Mouse (Mus musculus) hindbrain, embryonic 14.5 days (tissue): ENCODE data around the gene Tulp1. TPM values are rescaled to one million over a fixed set of nuclear protein-coding genes. Genes with fewer than 3 reads are reported as not detected.

Experiments
- polyA plus RNA-seq: library from polyadenylated mRNA; unstranded; fragments of >200 nt; fragmentation: Nextera tagmentation; extraction: Ambion mirVana; gene quantifications from 2 replicates; pipeline ENCODE4 v1.2.1, GENCODE M21; 2014

Gene Tulp1
- polyA plus RNA-seq, 1 experiment from 2014 or later = 1.7 TPM

Other genes with a start within 250 kb of the Tulp1 start
- gene Scube3, start 223.1 kb downstream of the Tulp1 start, polyA plus RNA-seq = 4.7 and 6.6 TPM in 2 replicates
- gene Zfp523, start 188.1 kb downstream of the Tulp1 start, polyA plus RNA-seq = 40.9 and 41.3 TPM in 2 replicates
- 4.3 and 6.5 TPM in 2 replicates for gene Def6, start 157.4 kb downstream of the Tulp1 start, polyA plus RNA-seq
- 1.6 and 1.8 TPM in 2 replicates for gene Ppard, start 132.5 kb downstream of the Tulp1 start, polyA plus RNA-seq
- gene Fance, start 51.7 kb downstream of the Tulp1 start, polyA plus RNA-seq = 22.0 and 22.6 TPM in 2 replicates
- 370 and 441 TPM in 2 replicates for gene Rpl10a, start 36.8 kb downstream of the Tulp1 start, polyA plus RNA-seq
- gene Tead3, start 14.4 kb downstream of the Tulp1 start, polyA plus RNA-seq = 1.3 and 1.4 TPM in 2 replicates
- gene Fkbp5, start 152.3 kb upstream of the Tulp1 start, polyA plus RNA-seq = 8.2 and 9.8 TPM in 2 replicates
- gene Armc12, start 165.6 kb upstream of the Tulp1 start, polyA plus RNA-seq = not detected in 2 replicates
- gene Clpsl2, start 184.2 kb upstream of the Tulp1 start, polyA plus RNA-seq = not detected in 2 replicates
- gene Clps, start 195.5 kb upstream of the Tulp1 start, polyA plus RNA-seq = not detected in 2 replicates
- 13.5 and 13.7 TPM in 2 replicates for gene Lhfpl5, start 210.4 kb upstream of the Tulp1 start, polyA plus RNA-seq